Mouse (Mus musculus): ENCODE results near the gene Ypel3.

GRCm38 (mm10) chr7:126800269-126801056 is 23.7 kb downstream of the Ypel3 start:
- TF ChIP-seq POLR2A (IDR thresholded peaks at IDR 0.05; ENCODE audit: low read depth, low read length), result no peak
- TF ChIP-seq CTCF (IDR thresholded peaks at IDR 0.05; ENCODE audit: borderline replicate concordance, insufficient read depth, low read length), result no peak

All from embryonic fibroblast, embryonic 13.5 days (primary cell).